Mouse (Mus musculus): Measurements from ENCODE around the gene Cklf. TPM values are rescaled to one million over a fixed set of nuclear protein-coding genes. Genes with fewer than 3 reads are reported as not detected.
"Not testable (repeated sequence)": the region's sequence is repeated elsewhere in the genome, so short reads cannot be mapped to it uniquely, and the experiment has no call there.

Cklf gene
- total RNA-seq, 2 experiments from 2014 or later, result 5.4 to 7.5 TPM

- intact Hi-C loops (cut with DNase I), result loop anchor here (5.0 to 10.0 kb wide), 2 partner anchors 192 to 319 kb away; partner anchors contain the start of gene Dync1li2
- peak in 1 of 2 experiments; percentile 21 for DNase-seq
Observed at GRCm38 (mm10) chr8:104253016-104253415, 2.4 kb downstream of the Cklf start.

- DNase-seq; intact Hi-C loops (cut with DNase I): not testable (repeated sequence)
Observed at GRCm38 (mm10) chr8:104261802-104262201, 11.1 kb downstream of the Cklf start.

- DNase-seq; intact Hi-C loops (cut with DNase I): not testable (repeated sequence)
Observed at GRCm38 (mm10) chr8:104264271-104264935, 13.7 kb downstream of the Cklf start.

- intact Hi-C loops (cut with DNase I), result no loop called here
- no peak for DNase-seq
Observed at GRCm38 (mm10) chr8:104268368-104268767, 17.7 kb downstream of the Cklf start.

GRCm38 (mm10) chr8:104268937-104269440 is 18.3 kb downstream of the Cklf start:
- intact Hi-C loops (cut with DNase I), result no loop called here
- no peak for DNase-seq

GRCm38 (mm10) chr8:104293081-104293480 is 42.4 kb downstream of the Cklf start, which contains the start of gene Cmtm2a:
Gene Cmtm2a (minus strand): TSS chr8:104293181.
- DNase-seq; intact Hi-C loops (cut with DNase I): not testable (repeated sequence)

- no peak for DNase-seq
- intact Hi-C loops (cut with DNase I), result no loop called here
Observed at GRCm38 (mm10) chr8:104294396-104294795, 43.7 kb downstream of the Cklf start.

- intact Hi-C loops (cut with DNase I), result not testable (repeated sequence)
- DNase-seq, result peak; percentile 5 to 26
Observed at GRCm38 (mm10) chr8:104301577-104301976, 50.9 kb downstream of the Cklf start.

GRCm38 (mm10) chr8:104302536-104302935 is 51.9 kb downstream of the Cklf start:
- DNase-seq; intact Hi-C loops (cut with DNase I): not testable (repeated sequence)

GRCm38 (mm10) chr8:104304962-104305361 is 54.3 kb downstream of the Cklf start:
- intact Hi-C loops (cut with DNase I), result no loop called here

GRCm38 (mm10) chr8:104308341-104308740 is 57.7 kb downstream of the Cklf start:
- DNase-seq; intact Hi-C loops (cut with DNase I): not testable (repeated sequence)

More at GRCm38 (mm10) chr8:104304962-104305361, 54.3 kb downstream of the Cklf start:
- no peak for DNase-seq

- intact Hi-C loops (cut with DNase I), result not testable (repeated sequence)
- DNase-seq, result peak; percentile 14 to 35
Observed at GRCm38 (mm10) chr8:104309441-104310155, 58.9 kb downstream of the Cklf start, which contains the start of the genes Gm45711 and Cmtm1. Gene Gm45711 (minus strand): TSS chr8:104310081. Gene Cmtm1 (minus strand): TSS chr8:104310145.

- intact Hi-C loops (cut with DNase I); DNase-seq: not testable (repeated sequence)
Observed at GRCm38 (mm10) chr8:104312023-104312422, 61.4 kb downstream of the Cklf start.

- intact Hi-C loops (cut with DNase I), result no loop called here
- DNase-seq, result peak in 1 of 2 experiments; percentile 29
Observed at GRCm38 (mm10) chr8:104313311-104313710, 62.6 kb downstream of the Cklf start.

Other genes starting within 250 kb of the Cklf start
- 100 to 1,000 TPM; 234 to 242 TPM for gene Cdh5, start 149.2 kb upstream of the Cklf start, total RNA-seq (2021)
- 1 to 10 TPM; 1.1 to 2.0 TPM for gene Bean1, start 80.4 kb upstream of the Cklf start, total RNA-seq (2021)
- 1 to 10 TPM; 6.3 to 7.8 TPM for gene Tk2, start 2.3 kb upstream of the Cklf start, total RNA-seq (2021)
- gene Cmtm2a, start 42.3 kb downstream of the Cklf start, total RNA-seq (2021), result not detected
- gene Gm45711, start 59.2 kb downstream of the Cklf start, total RNA-seq (2021), result not detected
- not detected for gene Cmtm1, start 59.3 kb downstream of the Cklf start, total RNA-seq (2021)
- not detected for gene Gm11020, start 70.7 kb downstream of the Cklf start, total RNA-seq (2021)
- gene Cmtm2b, start 71.4 kb downstream of the Cklf start, total RNA-seq (2021), result not detected
- 10 to 100 TPM; 31.4 to 31.5 TPM for gene Cmtm3, start 88.5 kb downstream of the Cklf start, total RNA-seq (2021)
- gene Cmtm4, start 144.9 kb downstream of the Cklf start, total RNA-seq (2021), result 10 to 100 TPM; 12.1 to 13.6 TPM
- 100 to 1,000 TPM; 101 to 110 TPM for gene Dync1li2, start 192.2 kb downstream of the Cklf start, total RNA-seq (2021)